Mouse (Mus musculus) MEL (cell line): ENCODE results near the gene March4. TPM values are rescaled to one million over a fixed set of nuclear protein-coding genes. Genes with fewer than 3 reads are reported as not detected.

Experiments used
- DNase-seq: peaks from one replicate; pipeline ENCODE4 v3.0.0; 2011; ENCODE audit warnings: low read depth, low spot score
- H3K27ac ChIP-seq: 2 replicates; pipeline ENCODE4 v1.5.1; 2012; ENCODE audit warnings: low read depth, mild to moderate bottlenecking, control low read depth, low read length, moderate library complexity; ENCODE audit not compliant: control insufficient read depth
- H3K27me3 ChIP-seq, 2 experiments: fragments of 150-350 bp in 1 of 2; sonication (generic) in 1 of 2; 2 replicates each; pipeline ENCODE4 v1.6.1; 2012; ENCODE audit warnings: low read length in 2 of 2, mild to moderate bottlenecking in 2 of 2, improper control_type of control experiment in 1 of 2, moderate library complexity in 1 of 2; ENCODE audit not compliant: insufficient read depth in 2 of 2, control insufficient read depth in 1 of 2
- H3K36me3 ChIP-seq, 2 experiments: 2 replicates each; pipeline ENCODE4 v1.6.1; 2012 to 2014; ENCODE audit warnings: low read length in 2 of 2, improper control_type of control experiment in 1 of 2, inconsistent platforms in 1 of 2, mild to moderate bottlenecking in 1 of 2; ENCODE audit not compliant: insufficient read depth in 2 of 2, control insufficient read depth in 1 of 2
- H3K4me1 ChIP-seq, 2 experiments: fragments of 150-350 bp in 1 of 2; sonication (generic) in 1 of 2; 2 replicates each; pipeline ENCODE4 v1.6.1; 2012; ENCODE audit warnings: low read length in 2 of 2, improper control_type of control experiment in 1 of 2, mild to moderate bottlenecking in 1 of 2; ENCODE audit not compliant: insufficient read depth in 2 of 2, control insufficient read depth in 1 of 2
- H3K4me3 ChIP-seq, 2 experiments: fragments of 150-350 bp in 1 of 2; sonication (generic) in 1 of 2; 2 replicates each; pipeline ENCODE4 v1.5.1; 2012; ENCODE audit warnings: low read depth in 2 of 2, low read length in 2 of 2, mild to moderate bottlenecking in 2 of 2, moderate library complexity in 2 of 2, control low read depth in 1 of 2, improper control_type of control experiment in 1 of 2; ENCODE audit not compliant: control insufficient read depth in 1 of 2, insufficient read depth in 1 of 2
- H3K79me2 ChIP-seq: 2 replicates; pipeline ENCODE4 v1.6.1; 2012; ENCODE audit warnings: mild to moderate bottlenecking, low read length, moderate library complexity; ENCODE audit not compliant: control insufficient read depth, poor library complexity, insufficient read depth
- H3K9ac ChIP-seq: 2 replicates; pipeline ENCODE4 v1.6.1; 2012; ENCODE audit warnings: low read depth, mild to moderate bottlenecking, control low read depth, low read length, moderate library complexity; ENCODE audit not compliant: control insufficient read depth, poor library complexity, severe bottlenecking
- H3K9me3 ChIP-seq: fragments of 150-350 bp; sonication (generic); replicated peaks from 2 replicates; pipeline ENCODE4 v1.6.1; 2012; ENCODE audit warnings: mild to moderate bottlenecking, low read length, improper control_type of control experiment, moderate library complexity; ENCODE audit not compliant: insufficient read depth
- BHLHE40 ChIP-seq: IDR thresholded peaks from 2 replicates; pipeline ENCODE4 v1.6.1; 2012; ENCODE audit warnings: low read depth, mild to moderate bottlenecking, inconsistent platforms, low read length, improper control_type of control experiment, borderline replicate concordance
- CHD2 ChIP-seq: IDR thresholded peaks from 2 replicates; pipeline ENCODE4 v1.6.1; 2011; ENCODE audit warnings: low read length, improper control_type of control experiment
- CTCF ChIP-seq, 3 experiments: IDR thresholded peaks in 2 of 3; conservative IDR thresholded peaks in 1 of 3; 2 replicates each; pipeline ENCODE4 v1.5.1; 2011 to 2012; ENCODE audit warnings: low read length in 3 of 3, low read depth in 2 of 3, mild to moderate bottlenecking in 2 of 3, improper control_type of control experiment in 1 of 3, inconsistent platforms in 1 of 3, mixed read lengths in 1 of 3, moderate library complexity in 1 of 3; ENCODE audit not compliant: control insufficient read depth in 1 of 3, insufficient read depth in 1 of 3, poor library complexity in 1 of 3, severe bottlenecking in 1 of 3
- EP300 ChIP-seq, 2 experiments: IDR thresholded peaks; 2 replicates each; pipeline ENCODE4 v1.6.1; 2011; ENCODE audit warnings: improper control_type of control experiment in 2 of 2, low read length in 2 of 2, low read depth in 1 of 2, mild to moderate bottlenecking in 1 of 2
- GATA1 ChIP-seq: IDR thresholded peaks from 2 replicates; pipeline ENCODE4 v1.6.1; 2011; ENCODE audit warnings: low read depth, low read length, improper control_type of control experiment
- KAT2A ChIP-seq: conservative IDR thresholded peaks from 2 replicates; pipeline ENCODE4 v1.6.1; 2012; ENCODE audit warnings: low read depth, low read length, improper control_type of control experiment, inconsistent platforms
- MAFK ChIP-seq: IDR thresholded peaks from 2 replicates; pipeline ENCODE4 v1.6.1; 2011; ENCODE audit warnings: low read depth, mild to moderate bottlenecking, low read length, improper control_type of control experiment, borderline replicate concordance
- MAZ ChIP-seq: IDR thresholded peaks from 2 replicates; pipeline ENCODE4 v1.6.1; 2012; ENCODE audit warnings: low read depth, mild to moderate bottlenecking, inconsistent platforms, low read length, improper control_type of control experiment
- MYC ChIP-seq: IDR thresholded peaks from 2 replicates; pipeline ENCODE4 v1.6.1; 2011; ENCODE audit warnings: low read depth, mild to moderate bottlenecking, low read length, improper control_type of control experiment, moderate library complexity
- POLR2A ChIP-seq, 2 experiments: IDR thresholded peaks; 2 replicates each; pipeline ENCODE4 v1.6.1; 2011 to 2012; ENCODE audit warnings: low read length in 2 of 2, mild to moderate bottlenecking in 2 of 2, control low read depth in 1 of 2, improper control_type of control experiment in 1 of 2, low read depth in 1 of 2, moderate library complexity in 1 of 2; ENCODE audit not compliant: control insufficient read depth in 1 of 2, insufficient read depth in 1 of 2, poor library complexity in 1 of 2
- POLR2AphosphoS2 ChIP-seq: IDR thresholded peaks from 2 replicates; pipeline ENCODE4 v1.6.1; 2011; ENCODE audit warnings: low read length, improper control_type of control experiment
- POLR2AphosphoS5 ChIP-seq: IDR thresholded peaks from 2 replicates; pipeline ENCODE4 v1.6.1; 2012; ENCODE audit warnings: low read depth, borderline replicate concordance, mild to moderate bottlenecking, inconsistent platforms, low read length, moderate library complexity, mixed read lengths
- RAD21 ChIP-seq: IDR thresholded peaks from 2 replicates; pipeline ENCODE4 v1.6.1; 2011; ENCODE audit warnings: mild to moderate bottlenecking, low read depth, low read length, improper control_type of control experiment
- RCOR1 ChIP-seq: IDR thresholded peaks from 2 replicates; pipeline ENCODE4 v1.6.1; 2012; ENCODE audit warnings: low read depth, mild to moderate bottlenecking, inconsistent platforms, low read length, improper control_type of control experiment
- SIN3A ChIP-seq: IDR thresholded peaks from 2 replicates; pipeline ENCODE4 v1.6.1; 2012; ENCODE audit warnings: low read length, improper control_type of control experiment, inconsistent platforms
- TBP ChIP-seq: IDR thresholded peaks from 2 replicates; pipeline ENCODE4 v1.8.0; 2011; ENCODE audit warnings: low read depth, low read length, improper control_type of control experiment
- TCF12 ChIP-seq: IDR thresholded peaks from 2 replicates; pipeline ENCODE4 v1.6.1; 2014; ENCODE audit warnings: low read depth, mild to moderate bottlenecking, inconsistent platforms, low read length, improper control_type of control experiment, moderate library complexity
- USF1 ChIP-seq: IDR thresholded peaks from 2 replicates; pipeline ENCODE4 v1.6.1; 2014; ENCODE audit warnings: low read depth, mild to moderate bottlenecking, inconsistent platforms, low read length, improper control_type of control experiment, moderate library complexity
- ZKSCAN1 ChIP-seq: IDR thresholded peaks from 2 replicates; pipeline ENCODE4 v1.6.1; 2012; ENCODE audit warnings: low read depth, mild to moderate bottlenecking, inconsistent platforms, low read length, improper control_type of control experiment, moderate library complexity
- ZNF384 ChIP-seq: IDR thresholded peaks from 2 replicates; pipeline ENCODE4 v1.6.1; 2012; ENCODE audit warnings: low read depth, mild to moderate bottlenecking, inconsistent platforms, low read length, improper control_type of control experiment
- polyA plus RNA-seq, 2 experiments: library from polyadenylated mRNA; stranded (reverse) in 1 of 2; unstranded in 1 of 2; fragments of >175 nt in 1 of 2; fragments of >200 nt in 1 of 2; gene quantifications; 2 replicates each; pipeline versions ENCODE4 v1.2.1 to v1.2.4; 2012; ENCODE audit warnings: low replicate concordance in 2 of 2, low read depth in 1 of 2; ENCODE audit not compliant: insufficient read length in 2 of 2, insufficient read depth in 1 of 2, missing spikeins in 1 of 2
- total RNA-seq: library from RNA; depleted of rRNA; stranded (reverse); fragments of 300-350 nt; gene quantifications from 2 replicates; pipeline ENCODE4 v1.2.3, GENCODE M21; 2012

March4 gene
- total and polyA plus RNA-seq, 3 experiments = not detected

DNA sequence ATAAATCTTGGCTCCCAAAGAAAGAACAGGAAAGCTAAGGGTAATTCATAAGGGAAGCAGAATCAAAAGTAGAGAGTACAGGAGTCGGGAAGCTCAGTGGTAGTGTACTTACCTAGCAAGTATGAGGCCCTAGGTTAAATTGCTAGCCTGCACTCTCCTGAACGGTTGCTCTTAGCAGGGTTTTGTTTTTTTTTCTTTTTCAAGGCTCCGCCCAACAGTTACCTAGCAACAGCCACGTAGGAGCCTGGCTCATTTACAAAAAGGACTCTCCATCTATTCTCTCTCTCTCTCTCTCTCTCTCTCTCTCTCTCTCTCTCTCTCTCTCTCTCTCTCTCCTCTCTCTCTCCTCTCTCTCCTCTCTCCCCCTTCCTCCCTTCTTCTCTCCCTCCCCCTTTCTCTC lies 42.1 kb upstream of the March4 start:
- Histone ChIP-seq H3K79me2 (peaks cover 1% of the 10 kb centered on the region; the same call in 1 of the 2 replicates), H3K27ac (no peak overlapping the region), H3K4me1 (no peaks in the 10 kb centered on the region; a peak in 1 of 4 replicates), H3K9ac (no peak overlapping the region), H3K4me3 (no peak overlapping the region), H3K27me3 (no peaks in the 10 kb centered on the region; a peak in 1 of 4 replicates), H3K9me3 (no peaks in the 10 kb centered on the region), H3K36me3 (peaks cover 0 to 4% of the 10 kb centered on the region in 2 experiments; a peak in 2 of 4 replicates)
- no peak for TF ChIP-seq POLR2A (IDR thresholded peaks at IDR 0.05; ENCODE audit: control insufficient read depth in 1 of 2, insufficient read depth in 1 of 2, low read depth in 1 of 2, low read length in 2 of 2, poor library complexity in 1 of 2)
- no peak for TF ChIP-seq GATA1
- TF ChIP-seq TBP = no peak
- TF ChIP-seq RCOR1 = no peak
- TF ChIP-seq CHD2 = no peak
- TF ChIP-seq ZKSCAN1 = no peak
- TF ChIP-seq USF1 = no peak
- TF ChIP-seq ZNF384 = peak; percentile 50; the same call in 1 of the 2 replicates
- no peak for TF ChIP-seq TCF12
- no peak for DNase-seq

DNA sequence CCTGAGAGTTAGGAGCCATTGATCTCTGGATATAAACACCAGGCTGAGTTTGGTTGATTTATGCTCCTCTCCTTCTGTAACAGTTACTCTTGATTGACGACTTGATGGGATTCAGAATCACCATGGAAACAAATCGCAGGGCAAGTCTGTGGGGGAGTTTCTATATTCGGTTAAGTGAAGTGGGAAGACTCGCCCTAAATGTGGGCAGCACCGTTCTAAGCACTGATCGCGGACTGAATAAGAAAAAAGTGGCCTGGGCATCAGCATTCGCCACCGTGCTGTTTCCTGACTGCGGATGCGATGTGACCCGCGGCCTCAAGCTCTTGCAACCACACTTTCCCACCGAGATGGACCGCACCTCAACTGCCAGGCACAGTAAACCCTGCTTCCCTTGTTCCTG lies 41.6 kb upstream of the March4 start:
- Histone ChIP-seq H3K36me3 (peaks cover 0 to 4% of the 10 kb centered on the region in 2 experiments; a peak in 2 of 4 replicates), H3K9me3 (no peaks in the 10 kb centered on the region), H3K9ac (no peak overlapping the region), H3K79me2 (peaks cover 1% of the 10 kb centered on the region; the same call in 1 of the 2 replicates), H3K27ac (no peak overlapping the region), H3K27me3 (no peaks in the 10 kb centered on the region; a peak in 1 of 4 replicates), H3K4me1 (no peaks in the 10 kb centered on the region; a peak in 1 of 4 replicates), H3K4me3 (no peak overlapping the region)
- DNase-seq = no peak
- no peak for TF ChIP-seq RAD21
- no peak for TF ChIP-seq KAT2A
- no peak for TF ChIP-seq MYC
- no peak for TF ChIP-seq POLR2AphosphoS2
- TF ChIP-seq ZKSCAN1 = no peak

DNA sequence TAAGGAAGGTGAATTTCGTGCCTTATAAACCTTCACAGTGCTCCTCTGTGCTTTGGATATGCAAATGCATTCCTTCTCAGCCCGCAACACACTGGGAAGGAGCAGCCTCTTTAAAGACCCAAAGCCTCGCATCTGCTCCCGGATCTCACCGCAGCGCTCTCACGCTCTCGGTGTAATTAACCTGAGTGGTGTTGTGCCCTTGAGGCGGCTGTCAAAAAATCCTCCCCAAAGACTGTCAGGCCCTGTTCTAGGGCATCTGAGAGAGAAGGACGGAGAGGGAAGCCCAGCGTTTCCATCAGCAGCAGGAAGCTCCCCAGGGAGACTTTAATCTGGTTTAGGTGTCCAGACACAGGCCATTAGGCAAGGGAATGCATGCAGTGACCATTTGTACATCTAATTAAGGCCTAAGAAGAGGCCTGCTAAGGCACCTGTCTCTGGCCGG lies 40.8 kb upstream of the March4 start:
- Histone ChIP-seq H3K4me3 (no peak overlapping the region), H3K9me3 (no peaks in the 10 kb centered on the region), H3K4me1 (no peaks in the 10 kb centered on the region; a peak in 1 of 4 replicates), H3K36me3 (peaks cover 0 to 4% of the 10 kb centered on the region in 2 experiments; a peak in 2 of 4 replicates), H3K79me2 (no peaks in the 10 kb centered on the region), H3K9ac (no peak overlapping the region), H3K27ac (no peak overlapping the region), H3K27me3 (no peaks in the 10 kb centered on the region; a peak in 1 of 4 replicates)
- TF ChIP-seq KAT2A (no peak), POLR2AphosphoS5 (no peak), BHLHE40 (no peak), MAZ (no peak), SIN3A (no peak), MAFK (no peak), POLR2AphosphoS2 (no peak), CTCF (IDR thresholded peaks at IDR 0.05 in 2 of 3, conservative IDR thresholded peaks at IDR 0.05 in 1 of 3; ENCODE audit: control insufficient read depth in 1 of 3, insufficient read depth in 1 of 3, low read depth in 2 of 3, low read length in 3 of 3, poor library complexity in 1 of 3, severe bottlenecking in 1 of 3) (no peak), ZNF384 (no peak), EP300 (IDR thresholded peaks at IDR 0.05; ENCODE audit: low read depth in 1 of 2, low read length in 2 of 2) (no peak), TCF12 (no peak)
- TF ChIP-seq, all 39 proteins: peak for 0
- no peak for DNase-seq
